Mouse (Mus musculus) MEL (cell line): ENCODE measurements around the gene Hcn3.

Source experiments
- CTCF ChIP-seq, 3 experiments: IDR thresholded peaks in 2 of 3; conservative IDR thresholded peaks in 1 of 3; 2 replicates each; pipeline ENCODE4 v1.5.1; 2011 to 2012; ENCODE audit warnings: low read length in 3 of 3, low read depth in 2 of 3, mild to moderate bottlenecking in 2 of 3, improper control_type of control experiment in 1 of 3, inconsistent platforms in 1 of 3, mixed read lengths in 1 of 3, moderate library complexity in 1 of 3; ENCODE audit not compliant: control insufficient read depth in 1 of 3, insufficient read depth in 1 of 3, poor library complexity in 1 of 3, severe bottlenecking in 1 of 3
- ELF1 ChIP-seq: IDR thresholded peaks from 2 replicates; pipeline ENCODE4 v1.6.1; 2014; ENCODE audit warnings: low read depth, mild to moderate bottlenecking, inconsistent platforms, low read length, improper control_type of control experiment, moderate library complexity
- HCFC1 ChIP-seq: IDR thresholded peaks from 2 replicates; pipeline ENCODE4 v1.6.1; 2012; ENCODE audit warnings: low read depth, mild to moderate bottlenecking, inconsistent platforms, low read length, improper control_type of control experiment, moderate library complexity

GRCm38 (mm10) chr3:89195979-89196877, 36.2 kb upstream of the Hcn3 start:
- TF ChIP-seq ELF1, result no peak
- no peak; the same call in 1 of the 2 replicates for TF ChIP-seq HCFC1
- TF ChIP-seq CTCF (IDR thresholded peaks at IDR 0.05 in 2 of 3, conservative IDR thresholded peaks at IDR 0.05 in 1 of 3; ENCODE audit: control insufficient read depth in 1 of 3, insufficient read depth in 1 of 3, low read depth in 2 of 3, low read length in 3 of 3, poor library complexity in 1 of 3, severe bottlenecking in 1 of 3), result peak in 2 of 3 experiments; percentile 39 to 57; a peak in 3 of 6 replicates
